Mouse (Mus musculus) midbrain, embryonic 16.5 days (tissue): ENCODE data around the gene F11. TPM values are rescaled to one million over a fixed set of nuclear protein-coding genes. Genes with fewer than 3 reads are reported as not detected.

Experiments
- ATAC-seq: fragments of 200-750 bp; cut with Nextera tagmentation; 2 replicates; pipeline ENCODE4 v1.8.0; 2017; ENCODE audit warnings: moderate TSS enrichment
- H3K27ac ChIP-seq: fragments of 300-500 bp; sonication (generic); 2 replicates; pipeline ENCODE4 v1.5.1; 2014; ENCODE audit warnings: mild to moderate bottlenecking, low read length, mixed read lengths
- H3K27me3 ChIP-seq: fragments of 300-500 bp; sonication (generic); 2 replicates; pipeline ENCODE4 v1.6.1; 2014; ENCODE audit warnings: low read depth, low read length, mixed read lengths; ENCODE audit not compliant: control insufficient read depth, insufficient read depth
- H3K36me3 ChIP-seq: fragments of 300-500 bp; sonication (generic); 2 replicates; pipeline ENCODE4 v1.6.1; 2014; ENCODE audit warnings: mild to moderate bottlenecking, low read length, moderate library complexity, mixed read lengths; ENCODE audit not compliant: control insufficient read depth, insufficient read depth
- H3K4me1 ChIP-seq: fragments of 300-500 bp; sonication (generic); 2 replicates; pipeline ENCODE4 v1.6.1; 2014; ENCODE audit warnings: mild to moderate bottlenecking, low read length, mixed read lengths; ENCODE audit not compliant: control insufficient read depth, insufficient read depth
- H3K4me2 ChIP-seq: fragments of 300-500 bp; sonication (generic); 2 replicates; pipeline ENCODE4 v1.6.1; 2014; ENCODE audit warnings: mild to moderate bottlenecking, low read length, mixed read lengths
- H3K4me3 ChIP-seq: fragments of 300-500 bp; sonication (generic); 2 replicates; pipeline ENCODE4 v1.5.1; 2014; ENCODE audit warnings: low read depth, mild to moderate bottlenecking, low read length, moderate library complexity, mixed read lengths
- H3K9ac ChIP-seq: fragments of 300-500 bp; sonication (generic); 2 replicates; pipeline ENCODE4 v1.6.1; 2014; ENCODE audit warnings: low read depth, low read length, mixed read lengths
- H3K9me3 ChIP-seq: fragments of 300-500 bp; sonication (generic); replicated peaks from 2 replicates; pipeline ENCODE4 v1.6.1; 2014; ENCODE audit warnings: mild to moderate bottlenecking, low read length, mixed read lengths; ENCODE audit not compliant: control insufficient read depth, poor library complexity, severe bottlenecking
- WGBS: fragments of 180-500 bp; shearing (Covaris S2); extraction: QIAGEN DNeasy Blood & Tissue Kit; methylation state at CpG from one replicate; pipeline ENCODE4 v1.1.7; 2014; 5-methylcytosine and 5-hydroxymethylcytosine counted together
- polyA plus RNA-seq: library from polyadenylated mRNA; unstranded; fragments of >200 nt; fragmentation: Nextera tagmentation; extraction: Ambion mirVana; gene quantifications from 2 replicates; pipeline ENCODE4 v1.2.1, GENCODE M21; 2015

F11 gene
- not detected in 2 replicates for polyA plus RNA-seq

GRCm38 (mm10) chr8:45261920-45262319 is at the start of gene F11:
Gene F11 (minus strand): TSS chr8:45262031.
- 87% methylated on average over 10 of the region's 10 CpGs for WGBS
- ATAC-seq = no peak
- H3K4me2 ChIP-seq = no peak within 1 kb of the TSS
- H3K27me3 ChIP-seq = no peaks in the 10 kb centered on the region
- no peak within 1 kb of the TSS for H3K27ac ChIP-seq
- no peak within 1 kb of the TSS for H3K9ac ChIP-seq
- H3K4me3 ChIP-seq = no peak within 1 kb of the TSS
- no peaks in the 10 kb centered on the region for H3K4me1 ChIP-seq
- 0 out of 2 replicates have a peak, but pooled peaks cover 2% of the 10 kb centered on the region for H3K9me3 ChIP-seq
- H3K36me3 ChIP-seq = no peaks in the 10 kb centered on the region

DNA sequence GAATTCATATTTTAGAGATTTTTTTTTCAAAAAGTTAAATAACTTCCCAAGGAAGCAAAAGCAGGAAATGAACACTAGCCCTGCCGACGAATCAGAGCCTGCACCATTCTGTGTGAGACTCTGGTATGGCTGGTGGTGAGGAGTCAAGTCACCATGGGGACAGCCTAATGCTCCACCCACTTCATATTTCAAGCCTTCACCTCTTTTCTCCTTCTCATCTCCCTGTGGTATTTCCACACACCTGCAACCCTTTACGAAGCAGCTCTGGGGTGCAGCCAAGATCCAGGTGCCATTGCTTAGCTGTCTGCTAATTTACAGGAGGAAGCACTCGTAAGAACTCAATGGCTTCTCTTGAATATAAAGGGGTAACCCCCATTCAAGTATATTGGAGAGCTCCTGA is 49.1 kb upstream of the F11 start:
- ATAC-seq = no peak
- 95% methylated on average over 4 of the region's 4 CpGs for WGBS

GRCm38 (mm10) chr8:45308366-45308765 is 46.5 kb upstream of the F11 start, which contains the start of gene Gm45753:
Gene Gm45753 (minus strand): TSS chr8:45308466.
- no peaks in the 10 kb centered on the region for H3K36me3 ChIP-seq
- no peak within 1 kb of the TSS for H3K27ac ChIP-seq
- no peaks in the 10 kb centered on the region for H3K4me1 ChIP-seq
- no peaks in the 10 kb centered on the region for H3K27me3 ChIP-seq
- H3K9ac ChIP-seq = no peak within 1 kb of the TSS
- no peak for ATAC-seq
- no peak within 1 kb of the TSS for H3K4me2 ChIP-seq
- H3K4me3 ChIP-seq = no peak within 1 kb of the TSS
- 96% methylated on average over 13 of the region's 13 CpGs for WGBS
- no peaks in the 10 kb centered on the region for H3K9me3 ChIP-seq

More for the DNA sequence above, 49.1 kb upstream of the F11 start:
- Histone ChIP-seq H3K9ac (no peak overlapping the region), H3K9me3 (no peaks in the 10 kb centered on the region), H3K27ac (no peak overlapping the region), H3K4me1 (no peaks in the 10 kb centered on the region), H3K4me2 (no peak overlapping the region), H3K4me3 (no peak overlapping the region), H3K36me3 (no peaks in the 10 kb centered on the region), H3K27me3 (no peaks in the 10 kb centered on the region)

DNA sequence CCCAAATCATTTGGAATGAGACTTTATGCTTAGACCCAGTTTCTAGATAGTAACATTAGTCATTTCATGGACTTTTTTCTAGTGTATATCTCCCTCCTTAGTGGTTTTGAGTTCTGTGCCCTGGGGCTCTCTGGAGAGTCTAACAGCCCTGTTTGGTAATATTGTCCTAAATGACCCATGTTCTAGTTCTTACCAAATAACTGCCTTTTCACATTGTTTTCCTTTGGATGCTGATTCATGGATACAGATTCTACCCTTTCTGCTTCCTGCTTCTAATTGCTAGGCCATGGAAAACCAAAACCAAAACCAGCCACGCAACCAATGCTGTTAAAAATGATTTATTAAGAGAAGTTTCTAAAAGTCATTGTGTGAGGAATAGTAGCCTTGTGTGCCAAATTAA is 43.6 kb upstream of the F11 start:
- WGBS = 88% methylated on average over 1 of the region's 1 CpGs
- Histone ChIP-seq H3K27ac (no peak overlapping the region), H3K9me3 (no peaks in the 10 kb centered on the region), H3K4me3 (no peak overlapping the region), H3K27me3 (no peaks in the 10 kb centered on the region), H3K36me3 (no peaks in the 10 kb centered on the region), H3K9ac (no peak overlapping the region), H3K4me2 (no peak overlapping the region), H3K4me1 (no peaks in the 10 kb centered on the region)
- ATAC-seq = no peak

DNA sequence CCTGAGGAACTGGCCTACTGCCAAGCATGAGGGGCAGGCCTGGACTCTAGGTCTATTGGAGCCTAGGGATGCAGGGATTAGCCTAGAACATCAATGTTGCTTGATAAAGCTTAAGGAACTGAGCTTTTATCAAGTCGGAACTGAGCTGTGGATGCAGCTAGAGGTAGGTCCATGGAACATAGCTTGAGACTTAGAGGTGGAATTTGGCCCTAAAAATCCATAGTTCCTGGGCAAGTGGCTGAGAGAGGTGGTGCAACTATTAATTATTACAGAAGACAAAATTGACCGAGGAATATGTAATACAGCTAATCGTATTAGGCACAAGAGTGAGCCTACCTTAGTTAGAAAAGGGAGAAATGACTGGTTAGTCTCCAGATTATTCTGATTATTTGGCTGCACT is 42.5 kb upstream of the F11 start:
- Histone ChIP-seq H3K9ac (no peak overlapping the region), H3K4me2 (no peak overlapping the region), H3K4me1 (no peaks in the 10 kb centered on the region), H3K36me3 (no peaks in the 10 kb centered on the region), H3K4me3 (no peak overlapping the region), H3K27me3 (no peaks in the 10 kb centered on the region), H3K27ac (no peak overlapping the region), H3K9me3 (no peaks in the 10 kb centered on the region)
- no peak for ATAC-seq
- 92% methylated on average over 3 of the region's 3 CpGs for WGBS

GRCm38 (mm10) chr8:45302390-45302789 is 40.6 kb upstream of the F11 start:
- no peak for ATAC-seq
- no peak overlapping the region for H3K4me3 ChIP-seq
- no peak overlapping the region for H3K27ac ChIP-seq
- H3K9me3 ChIP-seq = no peaks in the 10 kb centered on the region
- H3K4me2 ChIP-seq = no peak overlapping the region
- no peaks in the 10 kb centered on the region for H3K27me3 ChIP-seq
- no peaks in the 10 kb centered on the region for H3K4me1 ChIP-seq
- H3K9ac ChIP-seq = no peak overlapping the region
- WGBS = 55% methylated on average over 8 of the region's 8 CpGs
- no peaks in the 10 kb centered on the region for H3K36me3 ChIP-seq

DNA sequence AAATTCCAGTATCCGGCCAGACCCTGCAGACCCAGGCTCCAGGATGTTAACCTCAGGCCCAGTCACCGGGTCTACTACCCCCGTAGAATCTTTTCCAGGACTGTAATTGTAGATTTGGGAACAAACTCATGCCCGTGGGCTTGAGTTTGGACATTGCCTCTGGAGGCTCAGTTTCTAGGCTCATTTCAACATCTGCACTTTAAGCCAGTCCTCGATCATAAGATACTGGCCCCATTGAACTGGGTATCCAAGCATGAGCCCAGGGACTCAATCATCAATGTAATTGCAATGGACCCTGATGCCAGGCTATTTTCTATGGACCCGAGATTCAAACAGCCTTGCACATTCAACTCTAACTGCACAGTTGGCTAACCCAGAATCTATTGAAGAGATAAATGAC is 33.4 kb upstream of the F11 start:
- no peak overlapping the region for H3K9ac ChIP-seq
- H3K27me3 ChIP-seq = no peaks in the 10 kb centered on the region
- no peaks in the 10 kb centered on the region for H3K4me1 ChIP-seq
- WGBS = 95% methylated on average over 6 of the region's 6 CpGs
- no peak overlapping the region for H3K4me3 ChIP-seq
- no peak overlapping the region for H3K27ac ChIP-seq
- H3K9me3 ChIP-seq = no peaks in the 10 kb centered on the region
- no peak overlapping the region for H3K4me2 ChIP-seq
- ATAC-seq = no peak
- no peaks in the 10 kb centered on the region for H3K36me3 ChIP-seq

GRCm38 (mm10) chr8:45294687-45295086 is 32.9 kb upstream of the F11 start, which contains the start of gene Klkb1:
Gene Klkb1 (minus strand): TSS chr8:45294859.
- no peaks in the 10 kb centered on the region for H3K9me3 ChIP-seq
- H3K27me3 ChIP-seq = no peaks in the 10 kb centered on the region
- H3K36me3 ChIP-seq = no peaks in the 10 kb centered on the region
- H3K27ac ChIP-seq = no peak within 1 kb of the TSS
- no peak within 1 kb of the TSS for H3K4me2 ChIP-seq
- 94% methylated on average over 7 of the region's 7 CpGs for WGBS
- no peak for ATAC-seq
- no peaks in the 10 kb centered on the region for H3K4me1 ChIP-seq
- H3K9ac ChIP-seq = no peak within 1 kb of the TSS
- no peak within 1 kb of the TSS for H3K4me3 ChIP-seq

DNA sequence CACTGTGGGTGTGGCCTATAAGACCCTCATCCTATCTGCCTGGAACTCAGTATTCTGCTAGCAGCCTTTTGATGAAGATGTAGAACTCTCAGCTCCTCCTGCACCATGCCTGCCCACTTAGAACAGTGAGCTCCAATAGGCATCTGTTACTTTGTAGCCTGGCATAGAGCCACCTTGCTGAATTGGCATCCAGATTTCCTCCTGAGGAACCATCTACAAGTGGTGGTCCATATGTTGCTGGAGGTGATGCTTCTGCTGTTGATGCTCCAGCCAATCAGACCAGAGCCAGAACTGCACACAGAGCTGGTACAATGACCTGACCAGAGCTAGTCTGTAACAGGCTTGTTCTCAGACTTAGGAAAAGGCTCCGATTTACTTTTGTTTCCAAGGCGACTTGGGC is 30.0 kb upstream of the F11 start:
- 86% methylated on average over 2 of the region's 2 CpGs for WGBS
- Histone ChIP-seq H3K9ac (no peak overlapping the region), H3K4me1 (no peaks in the 10 kb centered on the region), H3K9me3 (no peaks in the 10 kb centered on the region), H3K27me3 (no peaks in the 10 kb centered on the region), H3K4me3 (no peak overlapping the region), H3K36me3 (no peaks in the 10 kb centered on the region), H3K27ac (no peak overlapping the region), H3K4me2 (no peak overlapping the region)
- ATAC-seq = no peak
